Mouse (Mus musculus) neural tube, embryonic 10.5 days (tissue): ENCODE measurements around the gene Cmss1.

Experiments used
- DNase-seq: peaks from one replicate; pipeline ENCODE4 v3.0.0-alpha.2; 2017; ENCODE audit warnings: low spot score; ENCODE audit errors: extremely low spot score

Cmss1 gene

DNA sequence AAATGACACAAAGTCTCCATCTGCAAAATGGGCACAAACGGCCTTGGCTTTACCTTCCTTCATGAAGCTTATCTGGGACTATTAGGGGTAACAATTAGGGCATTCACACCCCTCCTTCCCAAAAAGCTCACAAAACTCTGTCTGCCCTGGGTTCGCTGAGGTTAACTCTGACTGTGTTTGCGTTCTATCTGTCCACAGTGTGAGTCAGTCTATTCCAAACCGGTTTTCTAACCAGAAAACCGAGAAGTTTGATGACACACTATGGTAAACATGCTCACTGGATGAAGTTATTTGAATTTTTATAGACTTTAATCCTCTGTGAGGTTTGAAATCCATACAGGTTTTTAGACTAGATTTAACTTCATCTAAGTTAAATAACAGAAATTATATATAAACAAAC, 81.6 kb downstream of the Cmss1 start:
- DNase-seq: no peak

DNA sequence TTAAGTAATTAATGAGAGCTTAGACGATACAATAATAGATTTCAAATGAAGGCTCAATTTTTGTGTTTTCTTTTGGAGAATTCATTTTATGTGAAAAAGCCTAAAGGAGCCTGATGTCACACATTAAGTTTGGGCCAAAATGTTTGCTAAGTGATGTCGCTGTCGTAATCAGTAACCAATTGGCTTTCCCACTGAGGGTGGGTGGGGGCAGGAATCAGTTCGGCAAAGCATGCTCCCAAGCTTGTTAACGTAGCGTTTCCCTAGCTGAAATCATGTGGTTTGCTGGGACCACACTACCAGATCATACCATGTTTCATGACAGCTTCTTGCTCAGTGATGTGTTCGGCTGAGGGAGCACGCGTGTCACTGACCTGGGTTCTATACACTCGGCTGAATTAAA, 91.0 kb downstream of the Cmss1 start:
- DNase-seq: no peak

DNA sequence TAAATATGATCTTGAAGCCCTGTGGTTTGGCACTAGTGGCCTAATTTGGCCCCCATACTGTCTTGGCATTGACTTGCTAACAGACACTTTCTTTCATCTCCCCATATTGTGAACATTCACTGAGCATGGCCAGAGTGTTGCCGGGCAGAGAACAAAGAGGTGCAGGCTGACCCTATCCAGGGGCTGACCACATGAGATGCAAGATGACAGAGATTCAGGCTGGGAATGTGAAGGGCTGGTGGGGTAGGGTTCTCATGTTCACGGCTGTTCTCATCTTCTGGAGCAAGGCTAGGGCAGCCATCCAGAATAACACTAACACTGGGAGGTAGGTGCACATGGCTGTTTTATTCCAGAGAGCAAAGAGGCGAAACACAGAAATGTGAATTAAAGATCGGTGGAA, 92.3 kb downstream of the Cmss1 start:
- DNase-seq: no peak

DNA sequence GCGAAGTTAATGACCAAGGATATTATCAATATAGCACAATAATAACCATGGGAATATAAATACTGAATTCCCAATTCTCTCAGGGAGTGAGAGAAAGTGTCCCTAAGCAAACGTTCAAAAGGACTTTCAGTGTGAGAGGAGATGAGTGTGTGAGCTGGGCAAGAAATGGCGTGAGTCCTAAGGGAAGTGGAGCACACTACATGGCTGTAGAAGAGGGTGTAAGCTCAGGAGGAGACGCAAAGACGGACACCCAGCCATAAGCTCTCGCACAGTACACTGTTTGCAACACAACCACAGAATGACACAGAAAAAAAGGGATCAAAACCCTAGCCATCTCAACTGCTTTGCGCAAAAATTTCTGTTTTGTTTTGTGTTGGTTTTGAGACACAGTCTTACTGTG, 93.1 kb downstream of the Cmss1 start:
- no peak for DNase-seq

DNA sequence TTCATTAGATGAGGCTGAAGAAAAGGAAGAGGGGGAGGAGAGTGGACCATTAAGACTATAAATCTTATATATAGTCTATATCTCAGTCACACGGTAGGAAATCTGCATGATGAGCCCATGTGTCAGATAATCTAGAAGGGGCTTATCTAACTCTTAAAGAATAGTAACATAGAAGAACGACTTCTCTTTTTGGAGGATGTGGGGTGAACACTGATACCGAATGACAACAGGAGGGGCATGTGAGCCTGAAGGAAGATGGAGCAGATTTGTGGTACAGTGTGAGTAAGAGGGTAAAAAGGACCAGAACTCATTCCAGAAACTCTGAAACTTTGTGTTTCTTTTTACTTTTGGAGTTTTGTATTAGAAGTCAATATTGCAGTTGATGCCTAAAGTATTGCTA, 97.6 kb downstream of the Cmss1 start:
- DNase-seq: no peak

DNA sequence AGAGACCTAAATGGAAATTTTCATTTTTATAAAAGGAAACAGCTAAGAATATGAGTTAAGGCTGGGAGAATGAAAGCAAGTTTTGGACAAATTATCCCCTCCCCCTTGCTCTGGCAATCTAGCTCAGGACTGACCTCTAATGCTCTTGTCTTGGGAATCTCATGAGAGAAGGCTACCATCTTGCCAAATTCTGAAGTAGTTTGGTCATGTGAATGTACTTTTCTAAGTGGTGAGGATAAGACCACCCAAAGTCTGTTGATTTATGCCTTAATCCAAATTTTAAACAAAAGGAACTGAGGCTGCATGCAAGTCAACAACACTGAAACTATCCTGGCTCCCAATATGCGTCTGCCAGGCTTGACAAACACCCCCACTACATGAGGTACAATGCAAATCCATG, 98.3 kb downstream of the Cmss1 start:
- DNase-seq: no peak

DNA sequence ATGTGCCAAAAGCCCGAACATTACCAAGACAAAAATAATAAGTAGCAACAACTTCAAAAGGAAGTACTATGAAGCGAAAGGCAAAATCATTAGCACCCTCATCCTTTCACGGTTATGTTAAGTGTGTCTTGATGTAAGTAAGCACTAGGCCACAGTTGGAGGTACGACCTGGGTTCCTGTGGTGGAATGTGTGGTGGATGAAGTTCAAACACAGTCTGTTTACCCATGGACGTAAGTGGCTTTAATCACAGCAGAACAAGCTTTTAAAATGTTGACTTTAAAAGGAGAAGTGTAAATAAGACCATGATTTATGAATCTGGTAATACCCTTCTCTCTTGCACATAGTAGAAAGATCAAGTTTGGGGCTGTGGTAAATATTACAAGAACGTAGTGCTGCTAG, 100.5 kb downstream of the Cmss1 start:
- DNase-seq: no peak

DNA sequence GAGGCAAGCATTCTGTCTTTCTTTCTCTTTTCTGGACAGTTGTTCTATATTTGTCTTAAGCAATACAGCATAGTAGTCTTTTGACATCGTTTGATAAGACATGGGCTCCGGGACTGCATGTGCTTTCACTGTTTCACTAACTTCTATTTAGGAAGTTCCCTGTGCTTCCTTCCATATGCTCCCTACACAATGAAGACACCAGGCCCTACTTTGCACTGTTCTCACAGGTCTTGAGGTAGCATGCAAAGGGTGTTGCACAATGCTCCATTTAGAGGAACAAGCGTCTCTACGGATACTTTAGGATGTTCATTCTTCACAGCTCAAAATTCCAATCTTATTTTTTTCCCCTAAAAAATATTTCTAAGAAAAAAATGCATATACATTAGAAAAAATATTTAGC, 101.9 kb downstream of the Cmss1 start:
- no peak for DNase-seq

DNA sequence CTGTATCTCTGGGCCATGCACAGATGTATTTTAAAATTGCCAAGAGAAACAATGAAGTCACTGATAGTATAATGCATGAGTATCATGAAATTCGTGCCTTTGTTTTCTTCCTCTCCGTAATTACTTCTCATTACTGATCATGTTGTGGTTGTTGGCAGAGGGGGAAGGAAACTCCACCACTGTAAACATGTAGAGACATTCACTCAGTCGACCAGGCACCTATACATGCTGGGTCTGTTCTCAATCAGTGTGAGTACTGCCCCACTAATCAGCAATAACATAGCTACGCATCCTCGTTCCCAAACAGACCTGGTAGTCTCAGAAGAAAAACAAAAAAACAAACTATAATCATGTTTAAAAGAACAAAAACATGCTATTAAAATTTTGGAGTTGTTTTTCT, 103.9 kb downstream of the Cmss1 start:
- no peak for DNase-seq

DNA sequence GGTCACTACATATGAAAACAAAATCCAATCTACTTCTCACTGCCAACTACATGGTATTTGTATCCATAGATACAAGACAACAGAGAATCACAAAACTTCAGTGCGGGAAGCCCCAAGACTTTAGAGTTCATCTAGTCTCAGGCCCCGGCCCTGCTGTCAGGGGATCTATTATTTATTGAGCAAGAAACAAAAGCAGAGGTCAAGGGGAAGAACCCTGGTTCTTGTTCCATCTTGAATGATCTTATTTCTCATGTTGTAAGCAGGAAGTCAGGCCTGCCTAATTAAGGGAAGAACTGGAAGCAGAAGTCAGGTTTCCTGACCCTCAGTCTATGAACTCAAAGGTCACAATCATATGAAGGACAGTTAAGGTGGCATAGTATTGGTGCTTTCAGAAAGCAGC, 104.4 kb downstream of the Cmss1 start:
- DNase-seq: no peak

DNA sequence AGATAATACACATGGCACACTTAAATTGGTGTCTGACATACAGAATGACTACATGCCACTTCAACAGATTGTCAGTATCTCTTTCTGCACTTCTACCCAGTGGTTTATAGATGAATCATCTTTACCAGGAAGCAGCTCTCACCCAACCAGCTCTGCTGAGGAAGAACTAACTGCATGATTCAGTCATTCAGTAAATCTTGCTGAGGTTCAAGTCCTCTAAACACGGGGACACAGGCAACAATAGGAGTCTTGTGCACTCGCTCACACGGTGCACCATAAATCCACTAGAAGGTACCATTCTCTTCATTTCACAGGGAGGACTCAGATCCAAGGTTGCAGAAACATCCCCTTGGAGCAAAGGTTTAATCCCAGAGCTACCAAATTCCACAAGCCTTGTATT, 105.8 kb downstream of the Cmss1 start:
- no peak for DNase-seq

DNA sequence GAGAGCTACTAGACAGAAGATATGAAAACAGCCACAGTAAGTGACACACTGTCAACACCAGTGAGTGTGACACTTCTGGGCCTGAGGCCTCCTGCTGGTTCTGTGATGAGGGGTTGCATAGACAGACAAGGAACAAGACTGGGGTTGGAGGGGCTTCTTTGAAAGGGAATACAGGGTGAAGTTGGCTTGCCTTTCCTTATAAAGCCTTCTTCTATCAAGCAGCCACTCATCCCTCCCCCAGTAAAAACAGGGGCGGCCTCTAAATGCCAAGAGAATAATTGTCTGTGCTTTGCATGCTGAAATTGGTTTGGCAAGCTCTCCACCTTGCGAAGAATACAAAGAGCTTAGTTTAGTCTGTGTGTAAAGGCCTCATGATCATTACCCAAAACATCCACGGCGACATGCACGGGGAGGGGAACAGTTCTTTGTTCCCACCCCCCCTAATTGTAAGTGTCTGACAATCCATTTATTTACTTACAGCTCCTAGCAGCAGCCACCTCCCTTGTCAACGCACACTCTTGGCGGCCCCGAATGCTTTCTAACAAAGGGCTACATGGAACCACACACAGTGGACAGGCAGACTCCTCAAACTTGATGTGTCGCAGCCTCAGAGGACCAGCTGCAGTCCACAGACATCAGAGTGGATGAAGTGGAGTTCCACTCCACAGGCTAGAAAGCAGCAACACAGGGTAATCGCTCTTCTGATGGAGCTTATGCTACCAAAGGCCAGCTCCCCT, 110.1 kb downstream of the Cmss1 start:
- no peak for DNase-seq

DNA sequence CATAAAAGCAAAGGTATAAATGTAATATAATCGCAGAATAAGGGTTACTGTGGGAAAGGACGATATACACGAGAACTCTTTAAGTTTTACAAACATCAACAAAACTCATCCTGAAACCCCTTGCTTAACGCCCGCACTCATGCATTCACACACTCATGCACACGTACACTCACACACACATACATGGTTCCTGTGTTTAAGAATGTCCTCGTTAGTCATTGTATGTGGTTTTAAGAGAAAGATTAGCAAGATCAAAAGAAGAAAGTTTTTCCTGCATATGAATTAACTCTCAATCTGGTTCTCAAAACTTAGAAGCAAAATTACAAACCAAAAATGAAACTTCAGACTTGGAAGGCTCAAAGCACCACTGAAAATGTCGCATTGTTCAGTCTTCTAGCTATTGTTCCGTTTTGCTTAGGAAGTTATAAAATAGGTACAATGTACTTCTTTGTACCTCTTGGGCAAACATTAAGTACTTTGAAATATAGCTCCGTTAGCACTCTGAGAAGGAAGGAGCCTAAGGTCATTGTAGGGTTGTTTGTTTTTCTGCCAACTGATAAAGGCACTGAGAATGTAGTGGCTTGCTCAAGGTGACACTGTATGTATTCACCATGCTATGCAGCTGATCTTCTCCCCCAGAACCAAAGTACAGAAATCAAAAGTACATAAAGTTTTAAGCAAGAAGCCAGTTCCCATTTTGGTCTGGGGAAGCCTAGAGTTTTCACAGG, 111.0 kb downstream of the Cmss1 start:
- no peak for DNase-seq

DNA sequence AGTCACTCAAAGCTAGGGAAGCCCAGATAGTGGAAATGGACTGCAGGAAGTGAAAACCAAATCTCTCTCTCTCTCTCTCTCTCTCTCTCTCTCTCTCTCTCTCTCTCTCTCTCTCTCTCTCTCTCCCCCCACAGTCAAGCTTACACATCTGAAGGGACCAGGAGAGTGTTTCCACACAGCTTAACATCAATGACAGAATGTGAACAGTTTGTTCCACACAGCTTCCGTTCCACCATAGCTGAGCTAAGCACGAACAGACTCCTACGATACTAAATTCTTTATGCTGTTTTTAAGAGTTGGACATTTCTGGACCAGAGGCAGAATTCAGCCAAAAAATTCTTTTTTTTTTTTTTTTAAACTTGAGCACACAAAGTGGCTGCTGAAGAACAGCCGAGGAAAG, 114.8 kb downstream of the Cmss1 start:
- DNase-seq: no peak

DNA sequence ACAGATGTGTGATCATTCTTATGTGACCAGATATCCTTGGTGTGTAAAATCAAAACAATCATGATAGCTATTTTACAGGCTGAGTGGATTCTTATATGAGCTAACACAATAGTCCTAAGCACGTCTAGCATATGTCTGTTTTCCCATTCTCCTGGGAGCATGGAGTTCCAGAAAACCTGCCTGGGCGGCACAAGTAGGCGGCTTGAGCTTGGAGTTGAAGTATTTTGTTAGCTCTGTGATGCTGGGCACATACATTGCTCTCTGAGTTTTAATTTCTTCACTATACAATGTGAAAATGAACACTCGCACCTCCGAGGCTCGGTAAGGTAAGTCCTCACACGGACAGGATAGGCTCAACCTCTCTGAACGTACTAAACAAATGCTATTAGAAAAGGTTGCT, 116.0 kb downstream of the Cmss1 start:
- DNase-seq: no peak

DNA sequence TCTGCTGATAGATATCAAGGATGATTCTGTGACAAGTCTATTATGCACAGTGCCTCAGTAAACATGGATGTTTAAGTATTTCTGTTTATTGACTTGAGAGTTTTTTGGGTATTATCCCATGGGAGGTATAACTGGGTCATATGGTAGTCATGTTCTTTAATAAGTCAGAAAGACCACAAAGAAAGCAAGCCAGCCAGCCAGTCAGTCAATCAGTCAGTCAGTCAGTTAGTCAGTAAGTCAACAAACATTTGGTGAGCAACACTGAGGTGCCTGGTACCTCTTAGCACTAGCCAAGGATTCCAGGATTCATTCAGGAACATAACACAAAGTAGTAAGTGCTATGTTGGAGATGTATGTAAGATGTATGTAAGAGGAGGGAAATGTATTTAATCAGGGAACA, 118.0 kb downstream of the Cmss1 start:
- DNase-seq: no peak

DNA sequence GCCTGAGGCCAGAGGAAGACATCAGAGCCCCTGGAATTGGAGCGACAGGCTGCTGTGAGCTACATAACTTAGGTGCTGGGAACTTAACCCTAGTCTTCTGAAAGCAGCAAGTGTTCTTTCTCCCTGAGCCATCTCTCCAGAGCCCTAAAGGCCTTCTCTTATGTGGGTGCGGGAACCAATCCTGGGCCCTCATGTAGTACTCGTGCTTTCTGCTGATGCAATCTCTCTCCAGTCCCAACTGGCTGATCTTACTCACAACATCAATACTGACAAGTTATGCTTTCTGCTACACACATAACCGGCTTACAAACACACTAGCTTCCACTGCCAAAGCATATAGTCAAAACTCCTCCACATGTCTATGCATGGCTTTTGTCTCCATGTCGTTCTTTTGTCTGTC, 120.4 kb downstream of the Cmss1 start:
- DNase-seq: no peak

DNA sequence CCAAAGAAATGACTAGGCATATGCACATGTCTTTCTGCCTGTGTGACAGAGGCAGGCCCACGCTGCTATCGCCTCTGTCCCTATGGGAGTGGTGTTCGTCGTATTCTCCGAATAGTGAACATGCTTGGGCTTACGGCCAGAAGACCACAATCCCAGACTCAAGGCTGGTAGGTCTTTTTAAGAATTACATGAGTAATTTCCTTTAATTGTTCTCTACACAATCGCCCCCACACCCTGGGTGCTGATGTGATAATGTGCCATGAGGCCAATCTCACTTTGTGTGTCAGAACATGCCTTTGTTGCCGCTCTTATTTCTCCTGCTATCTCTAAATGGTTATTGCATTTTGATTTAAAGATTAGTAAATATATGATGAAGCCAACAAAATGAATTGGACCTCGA, 121.4 kb downstream of the Cmss1 start:
- DNase-seq: no peak

DNA sequence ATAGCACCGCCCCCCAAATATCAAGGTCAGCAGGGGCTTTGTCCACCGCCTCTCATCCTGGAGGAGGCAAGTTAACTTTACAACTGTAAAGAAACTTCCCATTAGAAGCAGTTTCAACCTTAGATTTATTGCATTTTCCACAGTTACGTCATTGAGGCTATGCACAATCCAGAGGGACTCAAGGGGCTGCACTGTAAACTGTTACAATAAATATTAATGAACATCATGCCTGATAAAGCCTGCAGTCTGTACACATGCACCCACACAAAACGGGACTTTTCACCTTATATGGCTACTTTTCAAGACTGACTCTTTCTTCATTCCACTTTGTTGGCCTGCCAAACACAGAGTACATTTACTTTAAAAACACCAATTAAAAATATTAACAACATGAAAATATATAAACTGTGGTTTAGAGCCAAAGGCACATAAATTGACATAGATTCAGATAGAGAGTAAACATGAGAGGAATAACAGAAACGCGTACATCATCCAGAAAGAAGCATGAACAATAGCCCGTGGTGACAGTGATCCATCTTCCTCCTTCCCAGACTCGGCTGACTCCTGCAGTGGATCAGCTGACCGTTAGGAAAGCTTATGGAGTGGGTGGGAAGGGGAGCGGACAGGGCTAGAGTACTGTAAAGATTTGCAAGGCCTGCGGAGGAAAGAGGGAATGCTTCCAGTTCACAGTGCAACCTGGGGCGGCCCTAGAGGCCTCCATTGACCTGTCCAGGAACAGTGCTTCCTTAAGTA, 122.4 kb downstream of the Cmss1 start:
- DNase-seq: peak; percentile 19

DNA sequence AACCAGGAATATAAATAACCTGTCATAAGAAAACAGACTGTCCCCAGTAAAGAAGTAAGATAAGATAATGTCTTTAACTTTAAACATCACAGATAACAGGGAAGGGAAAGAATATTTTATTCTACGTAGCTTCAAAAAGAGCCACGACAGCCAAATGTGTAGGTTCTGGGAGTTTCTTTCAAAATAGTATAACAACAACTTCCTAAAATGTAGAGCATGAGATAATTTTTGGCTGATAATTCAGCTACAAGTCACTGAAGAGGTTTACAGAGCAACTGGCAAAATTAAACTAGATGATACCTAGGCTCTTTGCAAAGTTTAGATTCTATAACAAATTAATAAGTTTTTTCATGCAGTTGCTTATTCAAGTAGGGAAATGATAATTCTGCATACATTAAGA, 123.2 kb downstream of the Cmss1 start:
- DNase-seq: no peak

DNA sequence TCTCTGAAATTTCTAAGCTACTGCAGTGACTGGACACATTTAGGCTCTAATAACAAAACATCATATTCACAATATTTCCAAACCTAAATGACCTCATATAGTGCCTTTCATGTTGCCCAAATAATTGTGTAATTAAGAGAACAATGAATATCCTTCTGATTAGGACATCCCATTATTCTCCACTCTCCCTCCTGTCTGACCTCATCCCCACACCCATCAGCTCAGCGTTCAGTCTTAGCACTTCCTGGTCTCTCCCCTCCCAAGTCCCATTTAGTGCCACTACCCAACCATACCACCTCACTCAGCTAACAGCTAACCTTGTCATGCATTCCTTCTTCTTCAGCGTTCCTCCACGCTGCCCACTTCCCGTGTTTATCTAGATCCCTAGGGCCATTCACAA, 123.8 kb downstream of the Cmss1 start:
- no peak for DNase-seq

DNA sequence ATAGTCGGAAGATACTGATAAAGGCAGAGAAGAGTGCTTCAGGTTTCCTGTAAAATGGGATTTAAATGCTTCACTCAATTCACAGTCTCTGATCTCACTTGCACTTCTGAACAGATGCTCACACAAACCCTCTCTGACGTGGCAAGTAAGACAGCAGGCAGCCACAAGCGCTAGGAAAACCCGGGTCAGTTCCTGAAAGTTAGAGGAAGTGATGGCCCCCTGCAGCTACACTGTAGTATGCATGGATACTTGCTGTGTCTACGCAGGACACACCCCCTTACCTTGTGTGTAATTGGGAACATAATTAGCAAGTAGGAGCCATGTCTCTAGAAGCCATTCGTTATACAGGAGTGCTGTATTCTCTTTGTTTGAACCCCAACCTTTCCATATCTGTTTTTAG, 124.4 kb downstream of the Cmss1 start:
- DNase-seq: no peak

DNA sequence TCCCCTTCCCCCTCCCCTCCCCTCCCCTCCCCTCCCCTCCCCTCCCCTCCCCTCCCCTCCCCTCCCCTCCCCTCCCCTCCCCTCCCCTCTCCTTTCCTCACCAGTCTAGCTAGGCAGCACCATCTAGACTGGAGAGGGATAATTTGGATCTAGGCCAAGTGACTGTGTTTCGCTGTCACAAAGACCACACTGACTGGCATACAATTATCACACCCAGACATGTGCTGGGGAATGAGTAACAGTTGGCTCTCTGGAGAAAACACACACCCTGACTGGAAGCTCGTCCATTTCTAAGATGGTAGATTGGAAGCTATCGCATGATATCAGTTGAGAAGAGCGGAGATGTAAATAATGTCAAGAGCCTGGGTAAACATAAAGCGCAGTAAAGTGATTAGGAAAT, 126.9 kb downstream of the Cmss1 start:
- DNase-seq: no peak
